Mouse (Mus musculus) adrenal gland, postnatal 14 days (tissue): ENCODE results near the gene Gnaz. TPM values are rescaled to one million over a fixed set of nuclear protein-coding genes. Genes with fewer than 3 reads are reported as not detected.
"Not testable (repeated sequence)": the region's sequence is repeated elsewhere in the genome, so short reads cannot be mapped to it uniquely, and the experiment has no call there.

Experiments used
- DNase-seq: peaks from one replicate; pipeline ENCODE4 v3.0.0; 2021; ENCODE audit warnings: mixed read lengths
- total RNA-seq: library from RNA; stranded (reverse); gene quantifications from 2 replicates; pipeline ENCODE4 v1.2.3, GENCODE M21; 2021

Gene Gnaz
- total RNA-seq, 1 experiment from 2014 or later: 2.5 TPM

DNA sequence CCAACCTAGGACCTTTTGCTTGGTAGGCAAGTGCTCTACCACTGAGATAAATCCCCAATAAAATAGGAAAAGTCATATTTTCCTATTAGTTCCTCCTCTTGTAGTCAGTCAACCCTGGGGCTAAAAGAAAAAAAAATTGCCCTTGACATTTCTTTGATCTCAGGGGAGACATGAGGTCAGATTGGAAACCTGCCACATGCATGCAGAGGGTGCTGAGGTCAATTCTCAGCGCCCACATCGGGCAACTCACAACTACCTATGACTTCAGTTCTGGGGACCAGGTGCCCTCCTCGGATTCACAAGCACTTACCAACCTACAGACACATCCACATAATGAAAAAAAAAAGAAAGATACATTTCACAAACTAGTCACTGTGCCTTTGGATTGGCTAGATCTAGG is 63.3 kb downstream of the Gnaz start:
- DNase-seq: peak; percentile 53

DNA sequence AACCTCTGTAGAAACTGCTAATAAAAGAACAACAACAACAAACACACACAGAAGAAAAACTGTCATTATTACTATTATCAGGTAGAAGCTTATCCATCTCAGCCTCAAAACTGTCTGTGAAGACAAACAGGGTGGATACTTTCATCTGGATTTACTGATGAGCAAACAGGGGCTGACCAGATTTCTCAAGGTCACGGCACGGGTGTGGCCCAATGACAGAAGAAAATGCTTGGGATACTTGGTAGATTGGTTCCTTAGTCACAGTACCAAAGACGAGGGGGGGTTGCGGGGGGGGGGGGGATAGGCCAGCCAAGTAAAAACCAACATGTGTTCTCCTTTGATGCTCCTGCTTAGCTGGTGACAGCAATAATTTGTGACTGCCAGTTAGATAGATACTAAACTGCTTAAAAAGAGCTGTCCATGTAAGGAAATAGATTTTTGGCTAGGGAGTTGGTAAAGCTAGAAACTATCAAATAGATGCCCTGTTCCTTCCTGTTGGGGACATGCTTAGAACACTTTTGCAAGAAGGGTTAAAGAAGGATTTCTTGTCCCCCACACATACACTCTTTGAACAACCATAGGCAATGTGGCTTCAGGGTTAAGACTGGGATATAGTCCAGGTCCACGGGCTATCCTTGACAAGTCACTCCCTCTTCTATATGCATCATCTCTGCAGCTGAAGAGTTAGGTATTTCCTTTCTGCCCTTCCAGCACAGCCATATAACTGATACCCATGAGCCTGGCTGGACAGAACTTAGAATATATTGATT is 64.6 kb downstream of the Gnaz start:
- peak; percentile 50 for DNase-seq

DNA sequence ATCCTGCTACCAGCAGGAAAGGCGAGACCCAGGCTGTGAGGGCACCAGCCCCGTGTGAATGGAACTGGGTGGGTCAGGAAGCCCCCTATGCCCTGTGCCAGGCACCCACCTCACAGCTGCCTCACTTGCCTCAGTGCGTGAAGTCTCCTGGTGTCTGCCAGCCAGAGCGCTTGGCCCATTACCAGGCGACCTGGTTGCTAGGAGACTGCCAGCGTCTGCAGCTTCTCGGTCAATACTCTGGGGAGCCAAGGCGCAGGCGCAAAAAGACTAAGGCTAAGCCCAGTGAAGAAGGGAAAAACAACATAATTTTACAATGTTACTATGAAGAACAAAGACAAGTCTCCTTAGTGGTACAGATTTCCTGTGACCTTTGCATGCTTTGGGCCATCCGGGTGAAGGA is 65.4 kb downstream of the Gnaz start, which contains the start of gene Rsph14:
Gene Rsph14, minus strand, starts transcription at position 192 of the 400 bp plus-strand sequence.
- DNase-seq: peak; percentile 96

GRCm38 (mm10) chr10:75036883-75037379 is 70.0 kb downstream of the Gnaz start, which contains the start of gene Rab36:
Gene Rab36 (plus strand): TSS chr10:75037058.
- peak; percentile 99 for DNase-seq

GRCm38 (mm10) chr10:75042060-75042459 is 75.1 kb downstream of the Gnaz start:
- not testable (repeated sequence) for DNase-seq

- no peak for DNase-seq
Measured at GRCm38 (mm10) chr10:75044459-75044858, 77.5 kb downstream of the Gnaz start.

- DNase-seq: no peak
Measured at GRCm38 (mm10) chr10:75045831-75046230, 78.9 kb downstream of the Gnaz start.

DNA sequence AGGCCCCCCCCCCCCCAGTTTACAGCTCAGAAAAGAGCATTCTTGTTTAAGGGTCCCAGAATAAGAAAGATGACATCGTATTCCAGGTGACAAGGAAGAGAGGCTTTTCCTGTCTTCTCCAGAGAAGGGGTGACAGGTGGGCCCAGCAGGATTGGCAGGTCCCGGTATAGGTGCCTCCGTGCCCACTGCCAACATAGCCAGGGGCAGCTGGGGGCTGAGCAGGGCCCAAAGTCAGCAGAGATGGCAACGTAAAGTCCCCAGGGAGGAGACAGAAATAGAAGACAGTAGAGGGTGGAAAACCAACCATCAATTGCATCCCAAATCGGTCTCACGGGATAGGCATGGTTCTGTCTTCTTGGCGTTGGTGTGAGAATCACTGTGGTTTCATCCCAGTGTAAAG is 81.7 kb downstream of the Gnaz start:
- no peak for DNase-seq

DNA sequence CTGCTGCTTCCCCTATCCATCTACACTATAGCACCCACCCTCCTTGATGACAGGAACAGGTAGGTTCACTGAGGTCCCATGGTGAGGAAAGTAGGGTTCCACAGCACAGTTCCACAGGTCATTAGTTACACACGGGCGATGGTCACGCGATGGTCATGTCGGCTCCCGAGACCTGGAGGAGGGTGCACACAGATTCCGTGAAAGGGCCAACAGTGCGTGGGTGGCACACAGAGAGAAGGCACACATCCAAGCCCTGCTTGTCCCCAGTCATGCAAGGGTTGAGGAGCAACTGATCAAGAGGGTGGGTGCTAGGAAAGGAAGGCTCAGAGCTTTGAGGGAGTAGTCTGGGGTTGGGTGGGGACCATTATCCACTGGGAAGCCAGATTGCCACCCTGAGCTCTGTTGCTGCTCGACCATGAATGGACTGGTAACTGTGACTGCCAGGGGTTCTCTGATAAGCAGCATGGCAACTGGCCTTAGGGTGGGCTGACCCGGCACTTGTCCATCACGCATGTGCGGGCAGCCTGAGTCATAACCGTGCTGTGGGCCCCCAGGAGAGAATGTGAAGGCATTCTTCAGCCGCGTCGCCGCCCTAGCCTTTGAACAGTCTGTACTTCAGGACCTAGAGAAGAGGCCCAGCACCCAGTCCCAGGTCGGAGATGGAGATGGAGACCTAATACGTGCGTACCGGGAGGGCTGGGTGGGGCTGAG is 84.5 kb downstream of the Gnaz start:
- DNase-seq: no peak

DNA sequence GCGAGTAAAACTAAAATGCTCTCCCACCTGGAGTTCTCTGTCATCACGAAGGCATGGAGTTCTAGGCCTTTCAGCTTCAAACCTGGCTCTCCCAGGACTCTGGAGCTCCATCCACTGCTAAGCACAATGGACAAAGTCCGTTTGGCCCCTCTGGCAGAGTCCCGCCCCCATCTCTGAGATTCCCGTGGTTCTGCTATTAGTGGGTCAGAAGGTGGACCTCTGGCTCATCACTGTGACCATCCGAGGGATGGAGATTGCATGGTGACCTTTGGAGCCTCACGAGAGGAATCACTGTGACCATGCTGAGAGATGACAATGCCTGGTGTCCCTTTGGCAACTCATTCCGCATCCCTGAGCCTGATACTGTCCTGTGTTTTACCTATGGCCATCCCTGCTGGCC is 85.9 kb downstream of the Gnaz start:
- no peak for DNase-seq

- DNase-seq: no peak
Measured at GRCm38 (mm10) chr10:75053655-75054054, 86.7 kb downstream of the Gnaz start.

GRCm38 (mm10) chr10:75054125-75054524 is 87.1 kb downstream of the Gnaz start:
- DNase-seq: peak; percentile 75

DNA sequence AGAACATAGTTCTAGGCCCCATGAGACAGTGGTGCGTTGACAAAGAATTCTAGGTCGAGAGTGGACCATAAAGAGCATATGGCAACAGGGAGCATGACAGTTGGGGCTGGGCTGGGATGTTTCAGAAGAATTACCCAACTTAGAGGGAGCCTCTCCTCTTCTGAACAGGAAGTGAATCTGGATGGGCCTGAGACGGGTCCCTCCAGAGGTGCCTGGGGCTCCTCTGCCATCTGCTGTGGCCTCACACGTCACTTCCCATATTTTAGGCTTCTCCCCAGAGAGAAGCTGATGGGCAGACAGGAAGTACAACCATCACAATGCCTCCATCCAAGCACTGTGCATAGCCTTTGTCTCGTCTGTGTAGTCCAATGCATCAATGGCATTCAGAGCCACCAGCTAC is 88.7 kb downstream of the Gnaz start:
- no peak for DNase-seq

DNA sequence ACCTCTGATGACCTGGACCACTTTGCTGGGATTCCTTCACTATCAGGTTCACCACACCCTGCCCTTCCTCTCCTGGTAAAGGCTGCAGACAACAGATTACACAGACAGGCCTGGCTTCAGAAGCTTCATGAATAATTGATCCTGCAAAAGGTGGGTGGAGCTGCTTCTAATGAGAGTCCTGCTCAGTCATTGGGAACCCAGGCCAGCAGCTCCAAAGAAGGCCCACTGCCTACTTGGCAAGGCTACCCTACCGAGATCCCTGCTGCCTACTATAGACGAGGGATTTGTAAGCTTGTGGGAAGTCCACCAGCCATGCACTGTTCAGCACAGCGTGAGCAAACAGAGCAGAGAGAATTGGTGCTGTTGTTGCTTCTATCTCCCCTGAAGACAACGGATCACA is 89.3 kb downstream of the Gnaz start:
- no peak for DNase-seq

DNA sequence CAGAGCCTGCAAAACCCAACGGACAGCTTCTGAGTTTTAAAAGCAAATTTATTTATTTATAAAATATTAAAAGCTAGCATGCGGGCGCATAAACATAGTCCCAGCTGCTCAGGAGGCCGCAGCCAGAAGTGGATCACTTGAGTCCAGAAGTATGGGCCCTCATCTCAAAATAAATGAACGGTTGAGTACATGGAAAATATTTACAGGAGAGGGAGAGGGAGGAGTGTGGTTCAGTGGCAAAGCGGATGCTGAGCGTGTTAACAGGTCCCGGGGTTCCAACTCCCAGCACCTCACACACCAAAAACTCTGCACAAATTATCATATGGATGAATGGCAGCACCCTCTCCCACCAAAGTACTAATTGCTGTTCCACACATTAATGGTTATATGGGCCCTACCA is 91.4 kb downstream of the Gnaz start:
- no peak for DNase-seq

GRCm38 (mm10) chr10:75058761-75059395 is 91.9 kb downstream of the Gnaz start:
- no peak for DNase-seq

- DNase-seq: peak; percentile 78
Measured at GRCm38 (mm10) chr10:75059396-75059795, 92.4 kb downstream of the Gnaz start.

DNA sequence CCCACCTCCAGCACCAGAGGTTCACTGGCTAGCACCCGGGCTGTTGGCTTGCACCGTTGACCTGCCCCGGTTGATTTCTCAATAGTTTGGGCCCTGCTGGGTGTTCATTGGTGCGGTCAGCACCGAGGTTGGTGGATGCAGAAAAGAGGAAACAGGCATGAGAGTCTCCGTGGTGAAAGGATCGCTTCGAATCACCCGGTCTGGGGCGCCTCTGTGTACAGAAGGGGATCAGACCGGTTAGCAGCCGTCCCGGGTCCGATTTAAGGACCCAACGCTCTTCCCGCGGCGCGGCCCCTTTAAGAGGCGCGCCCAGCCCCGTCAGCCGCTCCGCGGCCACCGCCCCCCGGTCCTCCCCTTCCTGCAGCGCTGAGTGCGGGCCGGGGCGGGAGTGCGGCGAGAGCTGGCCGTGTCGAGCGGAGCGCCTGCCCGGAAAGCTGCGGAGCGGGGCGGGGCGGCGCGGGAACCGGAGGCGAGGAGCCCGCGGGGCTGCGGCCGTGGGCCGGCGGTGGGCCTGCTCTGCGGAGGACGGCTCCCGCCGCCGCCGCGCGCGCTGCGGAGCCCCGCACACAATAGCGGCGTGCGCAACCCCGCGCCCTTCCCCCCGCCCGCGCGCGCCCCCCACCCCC is 93.4 kb downstream of the Gnaz start, which contains the start of gene Bcr:
Gene Bcr, plus strand, starts transcription at position 376 of the 626 bp plus-strand sequence.
- peak; percentile 91 for DNase-seq

DNA sequence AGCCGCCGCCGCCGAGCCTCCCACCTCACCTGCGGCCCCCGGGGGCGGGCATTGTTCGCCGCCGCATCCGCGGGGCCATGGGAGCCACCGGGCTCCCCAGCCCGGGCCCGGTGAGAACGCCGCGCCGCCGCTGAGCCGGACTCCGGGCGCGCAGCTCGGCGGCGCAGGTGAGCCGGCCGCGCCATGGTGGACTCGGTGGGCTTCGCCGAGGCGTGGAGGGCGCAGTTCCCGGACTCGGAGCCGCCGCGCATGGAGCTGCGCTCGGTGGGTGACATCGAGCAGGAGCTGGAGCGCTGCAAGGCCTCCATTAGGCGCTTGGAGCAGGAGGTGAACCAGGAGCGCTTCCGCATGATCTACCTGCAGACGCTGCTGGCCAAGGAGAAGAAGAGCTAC is 93.9 kb downstream of the Gnaz start:
- peak; percentile 40 for DNase-seq

GRCm38 (mm10) chr10:75061341-75062188 is 94.6 kb downstream of the Gnaz start:
- peak; percentile 53 for DNase-seq

- peak; percentile 34 for DNase-seq
Measured at GRCm38 (mm10) chr10:75062189-75062561, 95.2 kb downstream of the Gnaz start.
